Mouse (Mus musculus): ENCODE data around the gene Hlcs. TPM values are rescaled to one million over a fixed set of nuclear protein-coding genes. Genes with fewer than 3 reads are reported as not detected.

The Hlcs gene
- polyA plus RNA-seq, 2 experiments, result 1.3 to 1.7 TPM

- H3K27ac ChIP-seq, result no peak overlapping the region
- TF ChIP-seq CTCF (IDR thresholded peaks at IDR 0.05; ENCODE audit: low read depth), result no peak
- no peak for TF ChIP-seq EP300 (IDR thresholded peaks at IDR 0.05; ENCODE audit: low read depth)
- WGBS (ENCODE audit: insufficient replicate concordance), result 4% methylated on average over 52 of the region's 52 CpGs
Observed at GRCm38 (mm10) chr16:94290073-94290999, 23.0 kb downstream of the Hlcs start.

GRCm38 (mm10) chr16:94289138-94290072 lies 24.0 kb downstream of the Hlcs start:
- no peaks in the 10 kb centered on the region for H3K36me3 ChIP-seq (replicated peaks; ENCODE audit: control insufficient read depth, insufficient read depth, low read depth)
- peak overlapping the region; percentile 62 to 80 for H3K4me3 ChIP-seq (ENCODE audit: insufficient read depth in 1 of 2, low read depth in 2 of 2, low read length in 2 of 2)
- no peaks in the 10 kb centered on the region for H3K27me3 ChIP-seq (ENCODE audit: control insufficient read depth, insufficient read depth, low read length)
- no peaks in the 10 kb centered on the region for H3K9me3 ChIP-seq (ENCODE audit: control insufficient read depth, low read length)
- ATAC-seq (ENCODE audit: insufficient read depth) (peak; percentile 39; the same call in 1 of the 2 replicates), DNase-seq (ENCODE audit: low read depth in 3 of 3, low spot score in 3 of 3) (no peak)
- no peak overlapping the region for H3K27ac ChIP-seq
- H3K4me1 ChIP-seq (replicated peaks; ENCODE audit: control insufficient read depth in 2 of 2, insufficient read depth in 2 of 2, low read length in 1 of 2), result peaks cover 0 to 4% of the 10 kb centered on the region in 2 experiments; a peak in 3 of 4 replicates
- TF ChIP-seq EP300 (IDR thresholded peaks at IDR 0.05; ENCODE audit: low read depth) (no peak), CTCF (IDR thresholded peaks at IDR 0.05; ENCODE audit: low read depth) (no peak)
- H3K9ac ChIP-seq (replicated peaks), result peak overlapping the region; percentile 70
- 13% methylated on average over 39 of the region's 39 CpGs for WGBS (ENCODE audit: insufficient replicate concordance)
- peak overlapping the region; percentile 76 for H3K4me2 ChIP-seq (ENCODE audit: low read depth)

More at GRCm38 (mm10) chr16:94290073-94290999, 23.0 kb downstream of the Hlcs start:
- Histone ChIP-seq H3K36me3 (replicated peaks; ENCODE audit: control insufficient read depth, insufficient read depth, low read depth) (no peaks in the 10 kb centered on the region), H3K4me2 (ENCODE audit: low read depth) (peak overlapping the region; percentile 76), H3K9ac (replicated peaks) (peak overlapping the region; percentile 70), H3K4me3 (ENCODE audit: insufficient read depth in 1 of 2, low read depth in 2 of 2, low read length in 2 of 2) (peak overlapping the region; percentile 62 to 80), H3K4me1 (replicated peaks; ENCODE audit: control insufficient read depth in 2 of 2, insufficient read depth in 2 of 2, low read length in 1 of 2) (peaks cover 0 to 4% of the 10 kb centered on the region in 2 experiments; a peak in 3 of 4 replicates), H3K9me3 (ENCODE audit: control insufficient read depth, low read length) (no peaks in the 10 kb centered on the region), H3K27me3 (ENCODE audit: control insufficient read depth, insufficient read depth, low read length) (no peaks in the 10 kb centered on the region)
- ATAC-seq (ENCODE audit: insufficient read depth), result peak; percentile 88
- peak; percentile 36 to 41 (median 39) for DNase-seq (ENCODE audit: low read depth in 3 of 3, low spot score in 3 of 3)

- no peak for DNase-seq (ENCODE audit: low read depth in 3 of 3, low spot score in 3 of 3)
- Histone ChIP-seq H3K36me3 (replicated peaks; ENCODE audit: control insufficient read depth, insufficient read depth, low read depth) (no peaks in the 10 kb centered on the region), H3K4me2 (ENCODE audit: low read depth) (no peak overlapping the region), H3K27ac (no peak overlapping the region), H3K9ac (replicated peaks) (no peak overlapping the region), H3K9me3 (ENCODE audit: control insufficient read depth, low read length) (no peaks in the 10 kb centered on the region), H3K27me3 (ENCODE audit: control insufficient read depth, insufficient read depth, low read length) (no peaks in the 10 kb centered on the region), H3K4me3 (ENCODE audit: insufficient read depth in 1 of 2, low read depth in 2 of 2, low read length in 2 of 2) (no peak overlapping the region), H3K4me1 (replicated peaks; ENCODE audit: control insufficient read depth in 2 of 2, insufficient read depth in 2 of 2, low read length in 1 of 2) (peaks cover 0 to 4% of the 10 kb centered on the region in 2 experiments; a peak in 3 of 4 replicates)
- ATAC-seq (ENCODE audit: insufficient read depth), result no peak
- 42% methylated on average over 9 of the region's 9 CpGs for whole genome bisulfite sequencing (ENCODE audit: insufficient replicate concordance)
- TF ChIP-seq EP300 (IDR thresholded peaks at IDR 0.05; ENCODE audit: low read depth) (no peak), CTCF (IDR thresholded peaks at IDR 0.05; ENCODE audit: low read depth) (no peak)
Observed at GRCm38 (mm10) chr16:94287826-94288225, 25.5 kb downstream of the Hlcs start.

GRCm38 (mm10) chr16:94283972-94284371 lies 29.4 kb downstream of the Hlcs start:
- Histone ChIP-seq H3K4me1 (replicated peaks; ENCODE audit: control insufficient read depth in 2 of 2, insufficient read depth in 2 of 2, low read length in 1 of 2) (no peaks in the 10 kb centered on the region; a peak in 2 of 4 replicates), H3K4me2 (ENCODE audit: low read depth) (no peak overlapping the region), H3K9ac (replicated peaks) (no peak overlapping the region), H3K36me3 (replicated peaks; ENCODE audit: control insufficient read depth, insufficient read depth, low read depth) (no peaks in the 10 kb centered on the region), H3K9me3 (ENCODE audit: control insufficient read depth, low read length) (no peaks in the 10 kb centered on the region), H3K4me3 (ENCODE audit: insufficient read depth in 1 of 2, low read depth in 2 of 2, low read length in 2 of 2) (no peak overlapping the region), H3K27ac (no peak overlapping the region), H3K27me3 (ENCODE audit: control insufficient read depth, insufficient read depth, low read length) (no peaks in the 10 kb centered on the region)
- no peak for ATAC-seq (ENCODE audit: insufficient read depth)
- no peak for DNase-seq (ENCODE audit: low read depth in 3 of 3, low spot score in 3 of 3)
- WGBS (ENCODE audit: insufficient replicate concordance), result 59% methylated on average over 3 of the region's 3 CpGs
- TF ChIP-seq CTCF (IDR thresholded peaks at IDR 0.05; ENCODE audit: low read depth), result no peak
